Mouse (Mus musculus): ENCODE data around the gene Gm3336. TPM values are rescaled to one million over a fixed set of nuclear protein-coding genes. Genes with fewer than 3 reads are reported as not detected.
A peak's percentile ranks its signal among the peaks of the same experiment; 100 is the strongest.

Gm3336 gene
- polyA plus RNA-seq, 1 experiment from 2014 or later: 0.83 TPM

- Histone ChIP-seq H3K4me2 (no peak overlapping the region), H3K9me3 (replicated peaks) (no peaks in the 10 kb centered on the region), H3K4me3 (replicated peaks) (no peak overlapping the region), H3K36me3 (peaks cover 7% of the 10 kb centered on the region), H3K4me1 (peaks cover 5% of the 10 kb centered on the region; the same call in 1 of the 2 replicates), H3K9ac (no peak overlapping the region), H3K27me3 (no peaks in the 10 kb centered on the region), H3K27ac (no peak overlapping the region)
- WGBS: 91% methylated on average over 14 of the region's 14 CpGs
- no peak for ATAC-seq (replicated peaks; ENCODE audit: low FRiP score)
Observed at GRCm38 (mm10) chr8:70708281-70708680, 10.1 kb upstream of the Gm3336 start.

- Histone ChIP-seq H3K4me1 (peaks cover 14% of the 10 kb centered on the region; the same call in 1 of the 2 replicates), H3K9ac (no peak overlapping the region), H3K27ac (no peak overlapping the region), H3K36me3 (no peaks in the 10 kb centered on the region), H3K9me3 (replicated peaks) (no peaks in the 10 kb centered on the region), H3K4me2 (no peak overlapping the region), H3K4me3 (replicated peaks) (no peak overlapping the region), H3K27me3 (no peaks in the 10 kb centered on the region)
- WGBS: 82% methylated on average over 9 of the region's 9 CpGs
- no peak for ATAC-seq (replicated peaks; ENCODE audit: low FRiP score)
Observed at GRCm38 (mm10) chr8:70709794-70710193, 8.5 kb upstream of the Gm3336 start.

DNA sequence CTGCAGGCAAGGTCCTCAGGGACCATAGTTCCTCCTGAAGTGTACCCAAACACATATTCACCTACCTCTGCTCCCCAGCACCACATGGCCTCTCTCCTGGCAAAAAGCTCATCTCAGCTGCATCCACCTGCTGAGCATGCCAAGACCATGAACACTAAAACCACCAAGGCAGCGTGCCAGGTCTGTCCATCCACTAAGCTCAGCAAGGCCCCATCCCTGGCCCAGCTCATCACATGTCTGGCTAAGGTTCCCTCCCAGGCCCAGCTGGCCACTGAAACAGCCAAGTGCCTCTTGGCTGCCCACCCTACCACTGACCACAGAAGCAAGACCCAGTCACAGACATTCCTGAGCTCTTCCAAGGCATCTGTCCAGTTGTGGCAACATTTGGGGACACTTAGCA is 8.0 kb upstream of the Gm3336 start:
- peaks cover 14% of the 10 kb centered on the region; the same call in 1 of the 2 replicates for H3K4me1 ChIP-seq
- WGBS: 95% methylated on average over 1 of the region's 1 CpGs
- H3K9ac ChIP-seq: no peak overlapping the region
- no peak overlapping the region for H3K4me2 ChIP-seq
- H3K27me3 ChIP-seq: no peaks in the 10 kb centered on the region
- H3K27ac ChIP-seq: no peak overlapping the region
- no peak overlapping the region for H3K4me3 ChIP-seq (replicated peaks)
- ATAC-seq (replicated peaks; ENCODE audit: low FRiP score): no peak
- no peaks in the 10 kb centered on the region for H3K36me3 ChIP-seq
- H3K9me3 ChIP-seq (replicated peaks): no peaks in the 10 kb centered on the region

DNA sequence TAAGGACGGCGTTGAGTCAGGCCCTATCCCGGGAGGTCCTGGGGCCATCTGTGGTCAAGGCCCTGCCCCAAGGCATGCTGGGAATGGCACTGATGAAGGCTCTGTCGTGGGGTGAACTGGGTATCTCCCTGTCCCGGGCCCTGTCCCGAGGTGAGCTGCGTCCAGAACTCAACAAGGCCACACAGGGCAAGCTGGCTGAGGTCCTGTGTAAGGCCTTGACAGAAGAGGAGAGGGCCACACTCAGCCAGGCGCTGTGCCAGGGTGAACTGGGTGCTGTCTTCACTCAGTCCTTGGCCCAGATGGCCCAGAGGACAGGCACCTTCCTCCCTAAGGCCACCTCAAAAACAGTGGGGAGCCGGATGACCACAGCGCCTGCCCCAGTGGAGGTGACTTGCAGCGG is 7.3 kb upstream of the Gm3336 start:
- no peak overlapping the region for H3K4me3 ChIP-seq (replicated peaks)
- no peak for ATAC-seq (replicated peaks; ENCODE audit: low FRiP score)
- H3K4me1 ChIP-seq: peaks cover 14% of the 10 kb centered on the region; the same call in 1 of the 2 replicates
- no peak overlapping the region for H3K9ac ChIP-seq
- H3K27ac ChIP-seq: no peak overlapping the region
- no peaks in the 10 kb centered on the region for H3K27me3 ChIP-seq
- no peaks in the 10 kb centered on the region for H3K9me3 ChIP-seq (replicated peaks)
- WGBS: 84% methylated on average over 11 of the region's 11 CpGs
- no peak overlapping the region for H3K4me2 ChIP-seq
- H3K36me3 ChIP-seq: no peaks in the 10 kb centered on the region

DNA sequence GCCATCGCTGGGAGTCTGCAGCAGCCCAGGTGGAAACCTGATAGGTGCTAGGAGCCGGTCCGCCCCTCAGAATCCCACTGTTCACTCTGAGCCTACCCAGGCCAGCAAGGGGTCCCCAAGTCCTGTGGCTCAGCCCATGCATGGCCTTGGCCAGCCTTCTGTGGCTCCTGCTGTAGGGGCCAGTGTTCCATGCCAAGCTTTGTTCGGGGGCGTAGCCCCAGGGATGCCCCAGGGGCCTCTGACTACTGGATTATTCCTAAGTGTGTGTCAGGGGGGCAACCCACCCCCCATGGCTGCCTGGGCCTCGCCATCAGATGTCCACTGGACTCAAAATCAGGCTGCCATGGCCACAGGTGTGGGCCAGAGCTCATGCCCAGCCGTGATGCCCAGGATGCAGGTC is 4.4 kb upstream of the Gm3336 start:
- Histone ChIP-seq H3K9ac (no peak overlapping the region), H3K27ac (no peak overlapping the region), H3K4me2 (no peak overlapping the region), H3K36me3 (no peaks in the 10 kb centered on the region), H3K9me3 (replicated peaks) (no peaks in the 10 kb centered on the region), H3K4me3 (replicated peaks) (no peak overlapping the region), H3K4me1 (peaks cover 19% of the 10 kb centered on the region; the same call in 1 of the 2 replicates), H3K27me3 (no peaks in the 10 kb centered on the region)
- 77% methylated on average over 7 of the region's 7 CpGs for WGBS
- 0 out of 2 replicates have a peak, but pooled peaks have one; percentile 3 for ATAC-seq (replicated peaks; ENCODE audit: low FRiP score)

DNA sequence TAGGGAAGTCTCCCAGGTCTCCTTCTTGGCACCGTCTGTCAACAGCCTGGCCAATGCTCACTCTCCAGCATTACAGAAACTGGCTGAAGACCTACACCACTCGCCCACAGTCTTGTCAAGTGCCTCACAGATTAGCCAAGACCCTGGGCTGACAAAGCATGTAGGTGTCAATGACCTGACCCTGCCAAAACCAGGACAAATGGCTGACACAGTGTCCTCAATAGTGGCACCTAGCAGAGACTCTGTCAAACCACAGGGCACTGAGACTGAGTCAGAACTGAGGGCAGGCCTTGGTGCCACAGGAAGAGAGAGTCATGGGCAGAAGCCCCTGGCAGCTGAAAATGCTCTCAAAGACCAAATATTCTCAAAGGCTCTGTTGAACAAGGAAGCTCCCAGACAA is 3.3 kb upstream of the Gm3336 start:
- Histone ChIP-seq H3K9me3 (replicated peaks) (no peaks in the 10 kb centered on the region), H3K9ac (no peak overlapping the region), H3K27ac (no peak overlapping the region), H3K4me1 (peaks cover 19% of the 10 kb centered on the region; the same call in 1 of the 2 replicates), H3K27me3 (0 out of 2 replicates have a peak, but pooled peaks cover 3% of the 10 kb centered on the region), H3K4me2 (no peak overlapping the region), H3K4me3 (replicated peaks) (no peak overlapping the region), H3K36me3 (no peaks in the 10 kb centered on the region)
- no peak for ATAC-seq (replicated peaks; ENCODE audit: low FRiP score)
- WGBS: 40% methylated on average over 2 of the region's 2 CpGs

DNA sequence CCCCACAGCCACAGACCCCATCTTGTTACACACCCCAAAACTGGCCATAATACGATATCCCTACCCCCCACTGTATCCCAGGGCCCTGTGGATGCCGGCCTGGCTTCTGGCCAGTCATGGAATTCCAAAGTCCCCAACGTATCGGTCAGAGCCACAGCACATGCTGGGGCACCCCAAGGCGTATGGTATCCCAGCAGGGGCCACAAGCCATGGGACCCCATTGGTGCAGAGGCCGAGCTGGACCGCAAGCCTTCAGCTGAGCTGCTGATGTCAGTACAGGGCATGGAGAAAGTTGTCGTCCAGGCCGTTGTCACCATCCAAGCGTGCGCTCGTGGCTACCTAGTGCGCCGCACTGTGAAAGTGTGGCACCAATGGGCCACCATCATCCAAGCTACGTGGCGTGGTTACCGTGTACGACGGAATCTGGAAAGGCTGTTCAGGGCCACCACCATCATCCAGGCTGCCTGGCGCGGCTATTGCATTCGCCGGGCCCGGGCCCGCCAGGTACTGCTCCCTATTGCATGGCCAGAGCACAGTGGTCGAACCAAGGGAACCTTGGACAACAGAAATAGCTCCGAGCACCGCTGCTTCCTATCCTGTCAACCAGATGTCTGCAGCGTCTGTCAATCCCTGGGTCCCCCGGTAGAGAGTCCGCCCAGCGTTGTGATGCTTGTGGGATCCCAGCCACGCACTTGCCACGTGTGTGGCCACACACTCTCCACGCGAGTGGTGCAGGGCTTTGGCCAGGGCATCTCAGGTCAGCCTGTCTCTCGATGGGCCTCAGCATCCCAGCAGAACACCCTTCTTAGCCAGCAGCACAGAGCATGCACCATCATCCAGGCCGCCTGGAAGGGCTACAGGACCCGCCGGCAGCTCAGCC is 1.6 kb upstream of the Gm3336 start:
- H3K4me3 ChIP-seq (replicated peaks): no peak overlapping the region
- no peaks in the 10 kb centered on the region for H3K36me3 ChIP-seq
- WGBS: 88% methylated on average over 40 of the region's 40 CpGs
- ATAC-seq (replicated peaks; ENCODE audit: low FRiP score): no peak
- H3K9ac ChIP-seq: no peak overlapping the region
- H3K4me1 ChIP-seq: peaks cover 19% of the 10 kb centered on the region; the same call in 1 of the 2 replicates
- H3K9me3 ChIP-seq (replicated peaks): no peaks in the 10 kb centered on the region
- H3K4me2 ChIP-seq: no peak overlapping the region
- no peak overlapping the region for H3K27ac ChIP-seq
- 0 out of 2 replicates have a peak, but pooled peaks cover 3% of the 10 kb centered on the region for H3K27me3 ChIP-seq

DNA sequence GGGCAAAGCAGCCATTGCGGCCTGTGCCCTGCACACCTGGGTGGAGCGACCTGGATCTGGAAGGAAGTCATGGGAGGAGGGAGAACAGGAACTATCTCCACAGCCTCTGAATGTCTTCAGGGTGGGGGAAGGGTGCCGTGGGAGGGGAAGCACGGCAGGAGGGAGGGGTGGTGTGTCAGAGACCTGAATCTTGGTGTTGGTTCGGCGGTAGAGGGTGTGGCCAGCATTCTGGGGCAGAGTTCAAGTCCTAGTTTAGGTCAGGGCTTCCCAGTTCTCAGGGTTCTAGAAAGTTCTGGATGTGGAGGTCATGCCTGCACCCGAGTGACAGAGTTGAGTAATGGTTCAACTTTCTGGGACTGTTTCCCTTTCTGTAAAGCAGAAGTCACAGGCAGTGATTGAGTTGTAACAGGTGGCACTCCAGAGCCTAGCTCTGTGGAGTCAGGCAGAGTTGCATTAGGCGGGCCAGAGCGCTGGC is 1.5 kb downstream of the Gm3336 start:
- 51% methylated on average over 9 of the region's 9 CpGs for WGBS
- no peak overlapping the region for H3K9ac ChIP-seq

DNA sequence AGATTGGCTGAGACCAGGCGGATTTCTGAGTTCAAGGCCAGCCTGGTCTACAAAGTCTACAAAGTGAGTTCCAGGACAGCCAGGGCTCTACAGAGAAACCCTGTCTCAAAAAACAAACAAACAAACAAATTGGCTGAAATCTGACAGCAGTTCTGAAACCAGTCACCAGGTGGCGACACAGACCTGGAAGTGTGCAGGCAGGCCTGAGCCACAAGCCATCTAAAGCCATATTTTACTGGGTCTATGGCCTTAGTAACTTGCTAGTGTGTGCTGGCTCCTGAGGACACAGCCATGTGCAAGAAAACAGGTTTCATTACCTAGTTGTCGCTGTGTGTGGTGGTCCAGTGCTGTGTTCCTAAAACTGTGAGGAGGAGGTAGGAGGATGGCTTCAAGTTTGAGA is 2.4 kb downstream of the Gm3336 start:
- peaks cover 26% of the 10 kb centered on the region for H3K4me1 ChIP-seq
- no peak for ATAC-seq (replicated peaks; ENCODE audit: low FRiP score)
- no peak overlapping the region for H3K9ac ChIP-seq
- 0 out of 2 replicates have a peak, but pooled peaks cover 3% of the 10 kb centered on the region for H3K27me3 ChIP-seq
- no peak overlapping the region; the same call in 1 of the 2 replicates for H3K27ac ChIP-seq
- no peak overlapping the region for H3K4me2 ChIP-seq
- H3K9me3 ChIP-seq (replicated peaks): no peaks in the 10 kb centered on the region
- H3K36me3 ChIP-seq: no peaks in the 10 kb centered on the region
- WGBS: 7% methylated on average over 3 of the region's 3 CpGs
- no peak overlapping the region for H3K4me3 ChIP-seq (replicated peaks)

More for the DNA sequence above, 1.5 kb downstream of the Gm3336 start:
- no peak for ATAC-seq (replicated peaks; ENCODE audit: low FRiP score)
- peaks cover 22% of the 10 kb centered on the region for H3K4me1 ChIP-seq
- H3K36me3 ChIP-seq: no peaks in the 10 kb centered on the region
- no peak overlapping the region for H3K4me2 ChIP-seq
- H3K27me3 ChIP-seq: 0 out of 2 replicates have a peak, but pooled peaks cover 3% of the 10 kb centered on the region
- no peaks in the 10 kb centered on the region for H3K9me3 ChIP-seq (replicated peaks)
- no peak overlapping the region for H3K4me3 ChIP-seq (replicated peaks)
- no peak overlapping the region for H3K27ac ChIP-seq

GRCm38 (mm10) chr8:70721601-70722000 is 3.3 kb downstream of the Gm3336 start:
- peaks cover 26% of the 10 kb centered on the region for H3K4me1 ChIP-seq
- no peak for ATAC-seq (replicated peaks; ENCODE audit: low FRiP score)
- H3K9me3 ChIP-seq (replicated peaks): no peaks in the 10 kb centered on the region
- no peak overlapping the region for H3K4me3 ChIP-seq (replicated peaks)
- no peak overlapping the region for H3K9ac ChIP-seq
- no peak overlapping the region for H3K27ac ChIP-seq
- 82% methylated on average over 8 of the region's 8 CpGs for WGBS
- no peak overlapping the region for H3K4me2 ChIP-seq
- H3K27me3 ChIP-seq: peaks cover 4% of the 10 kb centered on the region; the same call in 1 of the 2 replicates
- no peaks in the 10 kb centered on the region for H3K36me3 ChIP-seq

DNA sequence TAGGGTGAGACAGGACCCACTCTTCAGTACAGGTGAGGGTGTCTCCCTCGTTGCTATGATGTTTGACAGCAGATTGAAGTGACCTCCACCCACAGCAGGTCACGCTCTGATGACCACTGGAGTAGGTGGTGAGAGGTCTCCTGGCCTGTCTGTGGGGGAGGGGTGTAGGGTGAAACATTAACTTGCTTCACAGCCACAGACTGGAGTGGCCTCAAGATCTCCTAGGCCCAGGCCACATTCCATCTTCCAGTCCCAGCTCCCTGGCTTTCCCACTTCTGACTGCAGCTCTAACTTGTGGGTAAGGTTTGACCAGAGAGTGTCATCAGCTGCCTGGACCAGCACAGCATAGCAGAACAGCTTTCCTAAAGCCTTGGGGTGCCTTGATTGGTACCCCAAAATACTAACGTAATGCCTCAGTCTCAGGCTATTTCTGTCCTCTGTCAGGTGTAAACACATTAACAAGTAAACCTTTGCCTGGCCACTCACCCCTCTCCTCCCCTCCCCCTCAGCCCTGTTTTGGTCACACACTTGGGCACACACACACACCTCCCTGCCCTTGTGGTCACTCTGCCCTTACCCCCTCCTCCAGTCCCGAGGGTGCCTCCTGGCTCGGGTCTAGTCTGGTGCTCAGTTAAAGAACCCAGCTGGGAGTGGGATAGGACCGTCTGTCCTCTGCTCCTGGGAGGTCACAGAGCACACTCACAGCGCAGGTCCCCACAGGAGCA is 5.3 kb downstream of the Gm3336 start, which contains the start of gene Pde4c:
Pde4c (plus strand) TSS at position 235 of the 725 bp plus-strand sequence.
- WGBS: 44% methylated on average over 7 of the region's 7 CpGs
- Histone ChIP-seq H3K4me1 (peaks cover 22% of the 10 kb centered on the region), H3K27me3 (peaks cover 22% of the 10 kb centered on the region), H3K9ac (0 out of 2 replicates have a peak within 1 kb of the TSS, but pooled peaks have one; percentile 26), H3K9me3 (replicated peaks) (no peaks in the 10 kb centered on the region), H3K4me2 (peak within 1 kb of the TSS; percentile 44), H3K27ac (peak within 1 kb of the TSS; percentile 96), H3K4me3 (replicated peaks) (peak within 1 kb of the TSS; percentile 20), H3K36me3 (no peaks in the 10 kb centered on the region)
- ATAC-seq (replicated peaks; ENCODE audit: low FRiP score): peak; percentile 89
